Mouse (Mus musculus) embryonic fibroblast, embryonic 13.5 days (primary cell): ENCODE data around the gene Rfwd3.
A peak's percentile ranks its signal among the peaks of the same experiment; 100 is the strongest.

Experiments used
- CTCF ChIP-seq: IDR thresholded peaks from 2 replicates; pipeline ENCODE4 v1.5.1; 2011; ENCODE audit warnings: mild to moderate bottlenecking, control low read depth, low read length, moderate library complexity, borderline replicate concordance; ENCODE audit not compliant: insufficient read depth
- POLR2A ChIP-seq: IDR thresholded peaks from 2 replicates; pipeline ENCODE4 v1.6.1; 2011; ENCODE audit warnings: low read depth, mild to moderate bottlenecking, control low read depth, low read length, moderate library complexity

GRCm38 (mm10) chr8:111258631-111259407 lies 41.2 kb downstream of the Rfwd3 start, which contains the start of gene Glg1:
- no peak for TF ChIP-seq CTCF
- TF ChIP-seq POLR2A: peak; percentile 97
